Mouse (Mus musculus) kidney, adult 2 months (tissue): ENCODE data around the gene Egfr.

Source experiments
- CTCF ChIP-seq: fragments of 200-500 bp; conservative IDR thresholded peaks from 2 replicates; pipeline ENCODE4 v1.5.1; 2011; ENCODE audit warnings: low read depth, mild to moderate bottlenecking, control low read depth, low read length, moderate library complexity, mixed read lengths; ENCODE audit not compliant: insufficient read depth, insufficient read length
- POLR2A ChIP-seq: fragments of 200-500 bp; IDR thresholded peaks from one replicate; pipeline ENCODE4 v1.6.1; 2011; ENCODE audit warnings: low read depth, low read length, control low read depth

DNA sequence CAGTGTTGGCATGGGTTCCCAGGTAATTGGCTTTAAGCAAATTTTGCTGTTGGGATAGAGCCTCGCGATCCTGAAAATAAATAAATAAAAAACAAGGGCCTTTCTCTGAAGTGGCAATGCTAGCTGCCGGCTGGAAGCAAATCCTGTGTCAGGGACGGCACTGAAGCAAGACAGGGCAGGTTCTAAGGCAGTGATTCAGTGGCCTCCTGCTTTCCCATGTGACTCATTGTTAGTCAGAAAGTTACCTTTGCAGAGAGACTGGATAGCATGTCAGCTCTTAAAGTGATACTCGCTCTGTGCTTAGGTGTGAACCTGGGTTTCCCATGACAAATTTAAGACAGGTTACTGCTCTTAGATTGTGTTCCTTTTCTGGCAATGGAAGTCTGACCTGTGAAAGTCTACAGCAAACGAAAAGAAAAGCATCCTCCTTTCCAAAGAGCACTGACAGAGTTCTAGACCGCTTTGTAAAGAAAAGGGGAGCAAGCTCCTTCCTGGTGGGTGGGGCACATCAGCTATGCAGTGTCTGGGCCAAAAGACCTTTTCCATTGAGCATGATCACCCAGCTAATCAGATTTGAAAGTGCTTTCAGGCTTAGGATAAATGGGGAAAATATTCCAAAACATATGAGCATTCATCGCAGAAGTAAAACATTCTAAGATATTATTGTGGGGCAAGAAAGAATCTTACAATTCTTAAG, 78.7 kb downstream of the Egfr start:
- TF ChIP-seq CTCF (no peak), POLR2A (no peak)
